Mouse (Mus musculus): ENCODE results near the gene Gm815.

DNA sequence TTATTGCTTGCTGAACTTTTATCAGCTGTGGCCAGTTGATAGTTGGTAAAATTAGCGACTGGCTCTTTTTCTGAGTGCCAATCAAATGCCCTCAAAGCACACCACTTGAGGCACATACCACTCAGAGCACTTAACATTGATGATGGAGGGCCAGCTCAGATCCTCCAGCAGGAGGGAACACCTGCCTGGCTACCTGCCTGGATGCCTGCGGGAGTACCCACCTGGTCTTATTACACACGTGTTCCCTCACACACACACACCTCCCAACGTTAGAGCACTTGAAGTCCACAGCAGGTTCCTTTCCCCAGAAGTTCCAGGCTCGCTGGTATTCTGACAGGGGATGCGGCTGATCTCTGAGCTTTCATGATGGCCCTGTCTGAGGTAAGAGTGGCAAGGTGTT is at the start of gene Gm815:
- no peak for TF ChIP-seq FLI1 (IDR thresholded peaks at IDR 0.05; ENCODE audit: low read length)
- no peak for TF ChIP-seq GATA1 (IDR thresholded peaks at IDR 0.05; ENCODE audit: borderline replicate concordance, low read length)

All from megakaryocyte, embryonic 14.5 days (primary cell).